Mouse (Mus musculus) limb, embryonic 13.5 days (tissue): ENCODE measurements around the gene Gpm6b. TPM values are rescaled to one million over a fixed set of nuclear protein-coding genes. Genes with fewer than 3 reads are reported as not detected.

ENCODE experiments used
- ATAC-seq: fragments of 200-750 bp; cut with Nextera tagmentation; 2 replicates; pipeline ENCODE4 v1.8.0; 2017; ENCODE audit warnings: low read depth, moderate number of reproducible peaks, moderate TSS enrichment; ENCODE audit not compliant: low FRiP score
- H3K27ac ChIP-seq: fragments of 300-500 bp; sonication (generic); 2 replicates; pipeline ENCODE4 v1.5.1; 2015; ENCODE audit warnings: inconsistent platforms, mild to moderate bottlenecking, moderate library complexity
- H3K27me3 ChIP-seq: fragments of 300-500 bp; sonication (generic); 2 replicates; pipeline ENCODE4 v1.6.1; 2015; ENCODE audit warnings: mild to moderate bottlenecking, inconsistent platforms
- H3K36me3 ChIP-seq: fragments of 300-500 bp; sonication (generic); 2 replicates; pipeline ENCODE4 v1.6.1; 2015; ENCODE audit warnings: inconsistent platforms, mild to moderate bottlenecking, moderate library complexity
- H3K4me1 ChIP-seq: fragments of 300-500 bp; sonication (generic); 2 replicates; pipeline ENCODE4 v1.6.1; 2015; ENCODE audit warnings: inconsistent platforms
- H3K4me2 ChIP-seq: fragments of 300-500 bp; sonication (generic); replicated peaks from 2 replicates; pipeline ENCODE4 v1.6.1; 2015; ENCODE audit warnings: inconsistent platforms, mild to moderate bottlenecking, moderate library complexity
- H3K4me3 ChIP-seq: fragments of 300-500 bp; sonication (generic); 2 replicates; pipeline ENCODE4 v1.5.1; 2015; ENCODE audit warnings: moderate library complexity, mild to moderate bottlenecking, inconsistent platforms
- H3K9ac ChIP-seq: fragments of 300-500 bp; sonication (generic); 2 replicates; pipeline ENCODE4 v1.6.1; 2015; ENCODE audit warnings: mild to moderate bottlenecking, inconsistent platforms
- H3K9me3 ChIP-seq: fragments of 300-500 bp; sonication (generic); 2 replicates; pipeline ENCODE4 v1.6.1; 2016; ENCODE audit warnings: inconsistent platforms
- WGBS: fragments of 180-500 bp; shearing (Covaris S2); methylation state at CpG from one replicate; pipeline ENCODE4 v1.1.7; 2015; 5-methylcytosine and 5-hydroxymethylcytosine counted together
- polyA plus RNA-seq: library from polyadenylated mRNA; unstranded; fragments of >200 nt; fragmentation: Nextera tagmentation; extraction: Ambion mirVana; gene quantifications from 2 replicates; pipeline ENCODE4 v1.2.1, GENCODE M21; 2015

Gpm6b gene
- 23.4 and 25.7 TPM in 2 replicates for polyA plus RNA-seq

DNA sequence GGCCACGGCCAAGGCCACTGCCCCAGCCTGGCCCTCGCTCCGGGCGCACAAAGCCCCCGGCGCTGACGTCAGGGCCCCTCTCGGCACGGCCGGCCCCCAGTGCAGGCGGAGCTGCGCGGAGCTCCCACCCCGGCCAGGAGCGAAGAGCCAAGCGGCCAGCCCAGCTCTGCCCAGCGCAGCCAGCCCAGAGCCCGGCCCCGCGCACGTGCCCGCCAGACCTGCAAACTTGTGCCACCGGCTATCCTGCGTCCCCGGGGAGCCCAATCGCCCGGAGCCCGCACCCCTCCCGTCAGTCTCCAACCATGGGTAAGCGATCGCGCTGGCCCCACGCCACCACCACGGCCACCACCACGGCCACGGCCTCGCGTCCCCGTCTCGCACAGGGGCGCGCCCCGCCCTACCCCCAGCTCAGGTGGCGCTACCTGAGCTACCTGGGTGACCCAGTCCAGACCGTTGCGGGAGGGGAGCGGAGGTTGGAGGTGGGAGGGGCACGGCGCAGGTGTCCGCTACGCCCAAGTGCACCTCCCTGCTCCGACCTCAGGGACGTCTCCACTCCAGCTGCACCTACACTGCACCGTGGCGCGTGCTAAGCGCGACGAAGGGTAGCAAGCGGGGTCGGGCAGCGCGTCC, at the start of gene Gpm6b:
Gene Gpm6b, plus strand, starts transcription at position 81 of the 630 bp plus-strand sequence.
- Histone ChIP-seq H3K4me1 (0 out of 2 replicates have a peak, but pooled peaks cover 8% of the 10 kb centered on the region), H3K4me2 (peak within 1 kb of the TSS; percentile 84), H3K4me3 (peak within 1 kb of the TSS; percentile 52), H3K9me3 (no peaks in the 10 kb centered on the region), H3K27ac (no peak within 1 kb of the TSS), H3K36me3 (no peaks in the 10 kb centered on the region), H3K9ac (peak within 1 kb of the TSS; percentile 66), H3K27me3 (peaks cover 48% of the 10 kb centered on the region)
- 20% methylated on average over 53 of the region's 63 CpGs for WGBS
- peak; percentile 90 for ATAC-seq

DNA sequence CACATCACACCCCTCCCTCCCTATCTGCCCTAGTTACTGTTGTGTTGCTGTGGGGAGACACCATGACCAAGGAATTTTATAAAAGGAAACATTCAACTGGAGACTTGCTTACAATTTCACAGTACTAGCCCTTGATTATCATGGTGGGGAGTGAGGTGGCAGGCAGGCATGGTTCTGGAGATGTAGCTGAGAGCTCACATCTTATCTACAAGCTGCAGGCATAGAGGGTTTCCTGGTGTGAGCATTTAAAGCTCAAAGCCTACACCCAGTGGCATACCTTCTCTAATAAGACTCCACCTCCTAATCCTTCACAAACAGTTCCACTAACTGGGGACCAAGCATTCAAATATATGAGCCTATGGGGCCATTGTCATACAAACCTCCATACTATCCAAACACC, 42.4 kb upstream of the Gpm6b start:
- H3K4me1 ChIP-seq: no peaks in the 10 kb centered on the region
- no peak overlapping the region for H3K27ac ChIP-seq
- no peak overlapping the region for H3K4me3 ChIP-seq
- ATAC-seq: no peak
- H3K9ac ChIP-seq: no peak overlapping the region
- H3K9me3 ChIP-seq: no peaks in the 10 kb centered on the region
- H3K27me3 ChIP-seq: no peaks in the 10 kb centered on the region; the same call in 1 of the 2 replicates
- no peak overlapping the region for H3K4me2 ChIP-seq
- no peaks in the 10 kb centered on the region for H3K36me3 ChIP-seq

DNA sequence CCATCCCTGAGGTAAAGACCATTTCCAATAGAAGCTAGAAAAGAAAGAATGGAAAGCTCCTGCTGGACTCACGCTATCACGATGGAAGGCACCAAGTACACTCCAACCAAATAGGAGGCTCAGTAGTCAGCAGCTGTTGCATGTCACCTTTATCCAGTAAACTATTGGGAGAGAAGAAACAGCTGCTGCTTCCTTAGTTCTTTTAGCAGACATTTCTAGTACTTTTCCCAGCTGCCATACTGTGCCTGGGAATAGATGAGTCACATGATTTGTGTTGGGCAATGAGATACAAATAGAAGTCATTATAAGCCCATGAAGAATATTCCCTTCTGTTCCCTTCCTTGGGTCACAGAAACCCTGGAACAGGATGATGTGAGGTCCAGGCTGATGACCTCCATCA, 40.4 kb upstream of the Gpm6b start:
- no peak for ATAC-seq
- H3K9ac ChIP-seq: no peak overlapping the region
- 87% methylated on average over 2 of the region's 2 CpGs for WGBS

DNA sequence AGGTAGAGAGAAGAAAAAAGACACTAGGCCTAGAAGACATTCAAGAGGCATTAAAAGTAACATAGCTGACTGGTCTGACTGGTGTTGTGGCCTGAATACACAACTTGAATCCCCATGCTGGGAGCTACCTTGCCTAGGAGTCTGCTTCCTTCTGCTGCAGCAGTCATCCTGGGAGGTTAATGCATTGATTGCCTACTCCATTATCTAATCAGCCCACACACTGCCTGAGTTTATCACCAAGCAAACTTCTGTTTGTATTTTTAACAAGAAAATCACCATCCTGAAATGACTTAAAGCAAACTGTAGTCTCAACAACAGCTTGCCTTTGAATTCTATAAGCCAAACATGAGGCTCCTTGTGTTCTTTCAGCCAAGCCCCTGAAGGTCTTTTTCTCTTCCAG, 38.9 kb upstream of the Gpm6b start:
- Histone ChIP-seq H3K27me3 (no peaks in the 10 kb centered on the region; the same call in 1 of the 2 replicates), H3K27ac (no peak overlapping the region), H3K4me2 (no peak overlapping the region), H3K36me3 (no peaks in the 10 kb centered on the region), H3K9ac (no peak overlapping the region), H3K4me3 (no peak overlapping the region), H3K9me3 (no peaks in the 10 kb centered on the region), H3K4me1 (no peaks in the 10 kb centered on the region)
- no peak for ATAC-seq

More for the DNA sequence above, 40.4 kb upstream of the Gpm6b start:
- H3K36me3 ChIP-seq: no peaks in the 10 kb centered on the region
- H3K9me3 ChIP-seq: no peaks in the 10 kb centered on the region
- no peak overlapping the region for H3K27ac ChIP-seq
- H3K27me3 ChIP-seq: no peaks in the 10 kb centered on the region; the same call in 1 of the 2 replicates
- no peak overlapping the region for H3K4me3 ChIP-seq
- H3K4me1 ChIP-seq: no peaks in the 10 kb centered on the region
- no peak overlapping the region for H3K4me2 ChIP-seq

DNA sequence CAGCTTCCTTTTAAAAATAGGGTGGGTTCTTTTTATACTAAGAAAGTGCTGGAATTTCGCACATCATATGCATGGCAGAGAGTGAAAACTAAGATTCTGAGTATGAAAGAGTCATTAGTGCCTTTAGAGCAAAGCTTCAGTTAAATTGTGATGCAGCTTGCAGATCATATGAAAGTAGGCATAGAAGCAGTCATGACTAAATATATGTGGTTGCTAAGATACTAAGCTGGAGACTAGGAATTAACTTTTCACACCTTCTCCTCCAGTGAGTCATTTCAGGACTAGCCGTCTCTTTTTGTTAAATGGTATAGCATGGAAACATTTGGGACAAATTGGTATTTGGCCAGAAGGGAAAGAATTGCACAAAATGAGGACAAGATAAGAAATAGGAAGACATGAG, 24.1 kb upstream of the Gpm6b start:
- H3K4me1 ChIP-seq: no peaks in the 10 kb centered on the region
- WGBS: 71% methylated on average over 2 of the region's 2 CpGs
- no peaks in the 10 kb centered on the region for H3K9me3 ChIP-seq
- no peak overlapping the region for H3K9ac ChIP-seq
- peaks cover 47% of the 10 kb centered on the region; the same call in 1 of the 2 replicates for H3K27me3 ChIP-seq
- no peak for ATAC-seq
- H3K4me3 ChIP-seq: no peak overlapping the region
- H3K27ac ChIP-seq: no peak overlapping the region
- no peak overlapping the region for H3K4me2 ChIP-seq
- H3K36me3 ChIP-seq: no peaks in the 10 kb centered on the region

DNA sequence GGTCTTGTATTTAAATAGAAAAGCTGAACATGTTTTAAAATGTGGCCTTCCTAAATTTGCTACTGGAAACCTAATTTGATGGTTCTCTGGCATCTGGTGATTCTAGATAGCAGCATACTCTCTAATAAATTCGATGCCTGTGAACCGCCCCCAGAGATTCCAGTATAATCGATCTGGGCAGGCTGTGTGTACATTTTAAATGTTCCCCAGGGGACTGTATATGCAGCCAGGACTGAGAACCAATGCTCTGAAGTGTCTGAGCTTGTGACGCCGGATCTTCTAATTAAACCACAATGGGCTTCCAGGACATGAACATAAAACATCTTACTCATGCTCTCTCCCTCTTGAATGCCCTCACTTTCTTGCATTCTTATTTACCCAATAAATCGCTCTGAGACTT, 22.5 kb upstream of the Gpm6b start:
- Histone ChIP-seq H3K9me3 (no peaks in the 10 kb centered on the region), H3K4me1 (no peaks in the 10 kb centered on the region), H3K36me3 (no peaks in the 10 kb centered on the region), H3K4me3 (no peak overlapping the region), H3K9ac (no peak overlapping the region), H3K27me3 (peaks cover 47% of the 10 kb centered on the region; the same call in 1 of the 2 replicates), H3K27ac (no peak overlapping the region), H3K4me2 (no peak overlapping the region)
- 61% methylated on average over 6 of the region's 6 CpGs for WGBS
- ATAC-seq: no peak

DNA sequence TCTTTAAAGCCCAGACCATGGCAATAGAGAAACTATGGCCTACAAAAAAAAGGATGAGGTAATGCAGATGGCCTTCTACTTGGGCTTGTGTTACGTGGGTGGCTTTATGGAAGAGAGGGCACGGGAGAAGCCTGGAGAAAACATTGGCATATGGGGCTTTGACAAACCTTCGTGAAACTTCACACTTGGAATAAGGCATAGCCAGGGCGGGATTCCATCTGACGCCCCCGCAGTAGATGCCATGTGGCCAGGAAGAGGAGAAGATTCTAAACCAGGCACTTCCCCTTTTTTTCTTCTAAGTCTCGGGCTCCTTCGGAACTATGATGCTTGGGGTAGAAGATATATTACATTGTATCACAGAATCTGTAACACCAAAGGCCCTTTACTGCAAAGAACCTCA, 22.0 kb upstream of the Gpm6b start:
- Histone ChIP-seq H3K4me2 (no peak overlapping the region), H3K27ac (no peak overlapping the region), H3K27me3 (peaks cover 47% of the 10 kb centered on the region; the same call in 1 of the 2 replicates), H3K9me3 (no peaks in the 10 kb centered on the region), H3K9ac (no peak overlapping the region), H3K4me3 (no peak overlapping the region), H3K36me3 (no peaks in the 10 kb centered on the region), H3K4me1 (no peaks in the 10 kb centered on the region)
- ATAC-seq: no peak
- WGBS: 88% methylated on average over 8 of the region's 8 CpGs

DNA sequence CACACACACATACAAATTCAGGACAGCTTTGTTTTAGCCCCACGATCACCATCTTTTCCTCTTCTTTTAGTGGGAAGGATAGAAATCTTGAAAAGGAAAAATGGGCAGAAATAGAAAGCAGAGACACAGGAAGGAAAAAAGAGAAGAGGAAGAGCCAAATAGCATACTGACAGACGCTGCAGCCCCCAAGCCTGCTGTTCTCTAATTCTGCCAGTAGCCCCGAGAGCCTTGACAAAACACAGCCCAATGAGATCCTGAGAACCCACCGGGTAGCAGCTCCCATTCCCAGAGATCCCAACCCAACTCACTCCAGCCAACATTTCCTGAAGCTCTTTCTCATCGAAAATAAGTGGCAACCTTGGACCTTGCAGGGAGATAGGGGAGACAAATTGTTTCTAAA, 19.4 kb upstream of the Gpm6b start:
- no peak overlapping the region for H3K4me3 ChIP-seq
- no peak for ATAC-seq
- H3K4me1 ChIP-seq: no peaks in the 10 kb centered on the region
- H3K27me3 ChIP-seq: peaks cover 39% of the 10 kb centered on the region
- H3K27ac ChIP-seq: no peak overlapping the region
- H3K9ac ChIP-seq: no peak overlapping the region
- H3K4me2 ChIP-seq: no peak overlapping the region
- no peaks in the 10 kb centered on the region for H3K36me3 ChIP-seq
- WGBS: 81% methylated on average over 5 of the region's 5 CpGs
- no peaks in the 10 kb centered on the region for H3K9me3 ChIP-seq

DNA sequence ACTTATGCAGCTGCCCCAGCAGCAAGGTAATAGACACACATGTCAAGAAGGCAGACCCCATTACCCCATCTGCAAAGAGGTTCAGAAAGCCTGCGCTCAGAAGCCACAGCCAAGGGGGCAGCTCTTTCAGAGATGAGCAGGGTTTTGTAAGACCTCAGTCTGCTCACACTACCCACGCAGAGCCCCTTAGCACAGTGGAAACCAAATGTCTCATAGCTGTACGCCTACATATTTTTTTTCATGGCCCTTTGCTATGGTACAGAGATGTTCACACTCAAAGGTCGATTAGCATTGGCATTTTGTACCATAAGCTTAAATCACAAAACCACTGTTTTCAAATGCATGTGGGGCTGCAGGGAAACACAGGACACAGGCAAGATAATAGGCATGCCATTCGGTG, 11.9 kb upstream of the Gpm6b start:
- Histone ChIP-seq H3K4me1 (no peaks in the 10 kb centered on the region), H3K9ac (no peak overlapping the region), H3K9me3 (no peaks in the 10 kb centered on the region), H3K4me3 (no peak overlapping the region), H3K4me2 (no peak overlapping the region), H3K27ac (no peak overlapping the region), H3K36me3 (no peaks in the 10 kb centered on the region), H3K27me3 (peaks cover 30% of the 10 kb centered on the region)
- WGBS: 79% methylated on average over 5 of the region's 5 CpGs
- ATAC-seq: no peak

DNA sequence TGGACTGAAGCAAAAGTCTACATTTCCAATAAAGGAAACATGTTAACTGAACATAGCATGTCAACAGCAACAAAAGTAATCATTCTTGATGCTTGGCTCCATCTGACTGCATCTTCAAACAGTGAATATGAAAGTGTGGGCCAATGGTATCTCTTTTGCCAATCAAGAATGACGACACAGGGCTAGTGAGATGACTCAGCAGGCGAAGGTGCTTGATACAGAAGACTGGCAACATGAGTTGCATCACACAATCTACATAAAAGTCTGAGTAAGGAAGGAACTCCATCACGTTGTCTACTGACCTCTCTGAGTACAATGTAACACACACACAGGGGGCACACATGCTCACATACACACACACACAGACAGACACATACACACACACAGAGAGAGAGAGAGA, 9.0 kb upstream of the Gpm6b start:
- Histone ChIP-seq H3K27ac (no peak overlapping the region), H3K27me3 (peaks cover 36% of the 10 kb centered on the region), H3K4me3 (no peak overlapping the region), H3K4me2 (no peak overlapping the region), H3K4me1 (no peaks in the 10 kb centered on the region), H3K9me3 (no peaks in the 10 kb centered on the region), H3K36me3 (no peaks in the 10 kb centered on the region), H3K9ac (no peak overlapping the region)
- 76% methylated on average over 3 of the region's 3 CpGs for WGBS
- ATAC-seq: no peak

DNA sequence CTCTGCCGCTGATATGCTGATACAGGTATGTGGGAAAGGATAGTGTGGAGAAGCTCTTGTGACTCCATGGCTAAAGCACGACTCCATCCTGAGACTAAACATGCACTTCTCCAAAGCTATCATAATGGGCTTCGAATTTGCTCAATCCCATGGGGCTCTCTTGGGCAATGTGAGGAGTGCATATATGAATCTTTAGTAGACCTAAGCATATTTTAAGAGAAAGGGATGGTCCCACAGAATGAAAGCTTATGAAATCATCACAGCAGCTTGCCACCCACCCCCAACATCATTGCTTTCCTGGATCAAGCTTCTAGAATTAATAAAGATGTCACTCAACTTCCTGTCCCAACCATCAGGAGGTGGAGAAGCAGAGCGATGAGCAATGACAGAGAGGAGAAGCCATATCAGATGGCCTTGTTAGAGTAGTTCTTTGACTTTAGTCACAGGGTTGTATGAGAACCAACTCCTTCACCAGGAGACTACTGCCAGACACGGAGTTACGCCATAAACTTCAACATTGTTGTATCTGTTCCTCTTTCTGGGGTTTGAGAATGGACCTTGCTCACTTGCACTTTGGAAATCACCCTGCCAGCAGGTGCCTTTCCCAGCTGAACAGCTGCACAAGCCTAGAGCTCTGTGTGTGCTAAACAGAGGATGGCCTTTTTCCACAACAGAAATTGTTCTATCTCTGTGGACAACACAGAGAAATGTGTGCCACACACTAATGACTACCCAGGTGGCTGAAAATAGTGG, 8.0 kb upstream of the Gpm6b start:
- peaks cover 34% of the 10 kb centered on the region for H3K27me3 ChIP-seq
- no peaks in the 10 kb centered on the region for H3K9me3 ChIP-seq
- 87% methylated on average over 6 of the region's 6 CpGs for WGBS
- H3K4me2 ChIP-seq: no peak overlapping the region
- H3K4me3 ChIP-seq: no peak overlapping the region
- no peak for ATAC-seq
- no peak overlapping the region for H3K27ac ChIP-seq
- H3K9ac ChIP-seq: no peak overlapping the region
- H3K36me3 ChIP-seq: no peaks in the 10 kb centered on the region
- H3K4me1 ChIP-seq: no peaks in the 10 kb centered on the region

DNA sequence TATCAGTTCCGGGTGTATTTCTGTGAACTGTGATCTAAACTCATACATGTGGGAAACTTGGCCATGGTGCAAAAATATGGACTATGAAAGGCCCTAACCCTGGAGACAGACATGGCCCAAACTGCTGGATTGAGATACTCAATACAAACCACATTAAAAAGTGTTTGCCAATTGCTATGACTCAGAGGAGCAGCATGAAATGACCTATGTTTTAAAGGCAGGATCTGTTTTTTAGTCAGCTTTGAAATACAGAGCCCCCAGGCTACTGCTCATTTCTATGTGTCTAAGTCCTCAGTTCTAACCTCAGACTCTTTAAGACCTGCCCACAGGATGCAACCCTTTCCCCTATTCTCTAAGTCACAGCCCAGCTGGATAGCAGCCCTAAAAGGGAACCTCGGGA, 2.6 kb upstream of the Gpm6b start:
- H3K27me3 ChIP-seq: peaks cover 47% of the 10 kb centered on the region
- H3K4me1 ChIP-seq: 0 out of 2 replicates have a peak, but pooled peaks cover 8% of the 10 kb centered on the region
- no peak overlapping the region for H3K27ac ChIP-seq
- H3K9me3 ChIP-seq: no peaks in the 10 kb centered on the region
- no peak overlapping the region for H3K9ac ChIP-seq
- no peaks in the 10 kb centered on the region for H3K36me3 ChIP-seq
- H3K4me2 ChIP-seq: no peak overlapping the region
- no peak for ATAC-seq
- WGBS: 46% methylated on average over 2 of the region's 2 CpGs
- no peak overlapping the region for H3K4me3 ChIP-seq
